Mouse (Mus musculus): ENCODE data around the gene Slain1. TPM values are rescaled to one million over a fixed set of nuclear protein-coding genes. Genes with fewer than 3 reads are reported as not detected.

Slain1 gene
- polyA plus RNA-seq, 1 experiment from 2014 or later: 4.2 TPM

GRCm38 (mm10) chr14:103717516-103717915 lies 67.5 kb downstream of the Slain1 start:
- no peak overlapping the region for H3K4me3 ChIP-seq
- no peaks in the 10 kb centered on the region for H3K36me3 ChIP-seq (replicated peaks)
- no peak for DNase-seq (ENCODE audit: extremely low spot score, low spot score)
- no peak overlapping the region for H3K27ac ChIP-seq
- H3K9me3 ChIP-seq: no peaks in the 10 kb centered on the region
- peaks cover 7% of the 10 kb centered on the region; the same call in 1 of the 2 replicates for H3K27me3 ChIP-seq (ENCODE audit: poor library complexity, severe bottlenecking)
- peaks cover 15% of the 10 kb centered on the region for H3K4me1 ChIP-seq
- WGBS: 48% methylated on average over 5 of the region's 5 CpGs

DNA sequence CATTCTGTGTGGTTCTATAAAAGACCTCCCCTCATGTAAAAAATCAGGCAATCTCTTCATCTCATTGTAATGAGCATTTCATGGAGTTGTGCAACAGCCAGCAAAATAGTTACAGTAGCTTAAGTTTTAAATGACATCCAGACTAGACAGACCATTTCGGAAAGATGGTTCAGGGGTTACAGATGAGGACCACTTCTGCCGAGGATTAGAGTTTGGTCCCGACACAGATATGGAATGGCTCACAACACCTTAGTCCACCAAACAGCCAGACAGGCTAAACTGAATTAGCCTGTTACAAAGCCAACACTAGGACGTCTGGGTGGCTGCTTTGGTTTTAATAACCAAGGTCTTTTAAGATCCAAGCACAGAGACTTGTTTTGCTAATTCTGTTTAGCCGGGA lies 68.0 kb downstream of the Slain1 start:
- Histone ChIP-seq H3K27ac (no peak overlapping the region), H3K4me1 (peaks cover 15% of the 10 kb centered on the region), H3K9me3 (no peaks in the 10 kb centered on the region), H3K36me3 (replicated peaks) (no peaks in the 10 kb centered on the region), H3K27me3 (ENCODE audit: poor library complexity, severe bottlenecking) (peaks cover 7% of the 10 kb centered on the region; the same call in 1 of the 2 replicates), H3K4me3 (no peak overlapping the region)
- DNase-seq (ENCODE audit: extremely low spot score, low spot score): no peak
- WGBS: 72% methylated on average over 5 of the region's 5 CpGs

GRCm38 (mm10) chr14:103718393-103718792 lies 68.4 kb downstream of the Slain1 start:
- Histone ChIP-seq H3K27me3 (ENCODE audit: poor library complexity, severe bottlenecking) (peaks cover 7% of the 10 kb centered on the region; the same call in 1 of the 2 replicates), H3K27ac (no peak overlapping the region), H3K4me1 (peaks cover 15% of the 10 kb centered on the region), H3K4me3 (no peak overlapping the region), H3K36me3 (replicated peaks) (no peaks in the 10 kb centered on the region), H3K9me3 (no peaks in the 10 kb centered on the region)
- 43% methylated on average over 5 of the region's 5 CpGs for WGBS
- DNase-seq (ENCODE audit: extremely low spot score, low spot score): no peak

DNA sequence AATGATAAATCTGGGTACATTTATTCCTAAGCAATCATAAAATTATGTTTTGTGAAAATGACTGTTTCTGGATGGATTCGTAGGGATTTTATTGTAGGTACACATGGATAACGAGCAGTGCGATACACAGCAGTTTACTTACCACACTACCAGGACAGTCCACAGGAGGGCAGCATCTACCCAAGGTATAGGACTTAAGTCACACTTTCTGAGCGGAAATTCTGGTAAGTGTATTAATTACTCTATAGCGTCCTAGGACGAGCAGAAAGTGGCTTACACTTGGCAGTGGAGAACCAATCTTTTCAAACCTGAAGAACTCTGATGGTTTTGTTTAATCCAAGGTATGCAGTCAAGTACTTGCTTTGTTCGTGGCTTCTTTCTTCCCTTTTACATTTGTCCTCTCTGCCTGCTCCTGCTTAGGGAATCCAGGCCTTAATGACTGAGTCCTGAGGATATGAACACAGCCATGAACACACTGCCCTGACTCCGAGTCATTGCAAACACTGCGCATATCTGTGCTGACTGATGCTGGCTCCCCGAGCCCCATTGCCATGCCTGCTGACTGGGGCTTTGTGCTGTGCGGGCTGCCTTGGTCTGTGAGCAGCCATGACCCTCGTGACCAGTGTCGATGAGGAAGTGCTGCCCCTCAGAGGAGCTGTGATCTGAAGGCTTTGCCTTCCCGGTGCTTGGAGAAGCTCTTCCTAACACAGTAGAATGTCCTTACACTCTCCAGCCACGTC lies 69.0 kb downstream of the Slain1 start:
- H3K4me3 ChIP-seq: peak overlapping the region; percentile 9; the same call in 1 of the 2 replicates
- H3K27ac ChIP-seq: peak overlapping the region; percentile 84

GRCm38 (mm10) chr14:103720163-103720562 lies 70.1 kb downstream of the Slain1 start:
- no peak for DNase-seq (ENCODE audit: extremely low spot score, low spot score)
- H3K36me3 ChIP-seq (replicated peaks): no peaks in the 10 kb centered on the region
- peaks cover 7% of the 10 kb centered on the region; the same call in 1 of the 2 replicates for H3K27me3 ChIP-seq (ENCODE audit: poor library complexity, severe bottlenecking)
- 83% methylated on average over 7 of the region's 7 CpGs for WGBS
- H3K27ac ChIP-seq: peak overlapping the region; percentile 65
- H3K4me3 ChIP-seq: no peak overlapping the region
- H3K9me3 ChIP-seq: no peaks in the 10 kb centered on the region
- H3K4me1 ChIP-seq: peaks cover 15% of the 10 kb centered on the region

More for the DNA sequence above, 69.0 kb downstream of the Slain1 start:
- H3K9me3 ChIP-seq: no peaks in the 10 kb centered on the region
- WGBS: 22% methylated on average over 15 of the region's 15 CpGs
- DNase-seq (ENCODE audit: extremely low spot score, low spot score): peak; percentile 84
- H3K4me1 ChIP-seq: peaks cover 15% of the 10 kb centered on the region
- no peaks in the 10 kb centered on the region for H3K36me3 ChIP-seq (replicated peaks)
- H3K27me3 ChIP-seq (ENCODE audit: poor library complexity, severe bottlenecking): peaks cover 7% of the 10 kb centered on the region; the same call in 1 of the 2 replicates

GRCm38 (mm10) chr14:103720637-103721355 lies 70.8 kb downstream of the Slain1 start:
- Histone ChIP-seq H3K9me3 (no peaks in the 10 kb centered on the region), H3K27me3 (ENCODE audit: poor library complexity, severe bottlenecking) (peaks cover 7% of the 10 kb centered on the region; the same call in 1 of the 2 replicates), H3K4me1 (peaks cover 15% of the 10 kb centered on the region), H3K27ac (peak overlapping the region; percentile 65), H3K4me3 (no peak overlapping the region), H3K36me3 (replicated peaks) (no peaks in the 10 kb centered on the region)
- 56% methylated on average over 13 of the region's 13 CpGs for WGBS
- DNase-seq (ENCODE audit: extremely low spot score, low spot score): peak; percentile 64

GRCm38 (mm10) chr14:103723314-103723713 lies 73.3 kb downstream of the Slain1 start:
- H3K27ac ChIP-seq: no peak overlapping the region; the same call in 1 of the 2 replicates
- 0 out of 2 replicates have a peak, but pooled peaks cover 3% of the 10 kb centered on the region for H3K9me3 ChIP-seq
- H3K27me3 ChIP-seq (ENCODE audit: poor library complexity, severe bottlenecking): no peaks in the 10 kb centered on the region
- peaks cover 15% of the 10 kb centered on the region for H3K4me1 ChIP-seq
- H3K36me3 ChIP-seq (replicated peaks): no peaks in the 10 kb centered on the region
- no peak overlapping the region for H3K4me3 ChIP-seq
- 80% methylated on average over 9 of the region's 9 CpGs for WGBS
- DNase-seq (ENCODE audit: extremely low spot score, low spot score): no peak

DNA sequence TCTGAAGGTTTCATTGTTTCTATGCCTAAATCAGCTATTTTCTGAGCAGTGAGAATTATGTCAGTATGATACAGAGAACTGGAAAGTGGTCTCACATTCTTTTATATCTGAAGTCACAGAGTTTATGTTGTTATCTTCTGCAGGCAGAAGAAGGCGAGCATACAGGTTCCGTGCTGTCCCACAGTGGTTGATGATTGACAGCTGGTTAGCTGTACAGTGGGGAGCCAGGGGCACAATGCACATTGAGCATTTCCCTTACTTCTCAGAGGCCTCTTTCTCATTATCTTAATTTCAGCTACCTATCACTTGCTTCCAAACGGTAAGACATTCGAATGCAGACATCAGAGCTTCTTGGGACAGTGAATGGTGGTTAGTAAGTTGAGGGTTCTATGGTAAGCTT lies 73.8 kb downstream of the Slain1 start:
- no peaks in the 10 kb centered on the region for H3K36me3 ChIP-seq (replicated peaks)
- no peak for DNase-seq (ENCODE audit: extremely low spot score, low spot score)
- H3K9me3 ChIP-seq: 0 out of 2 replicates have a peak, but pooled peaks cover 3% of the 10 kb centered on the region
- H3K27ac ChIP-seq: no peak overlapping the region
- no peak overlapping the region for H3K4me3 ChIP-seq
- H3K27me3 ChIP-seq (ENCODE audit: poor library complexity, severe bottlenecking): no peaks in the 10 kb centered on the region
- WGBS: 86% methylated on average over 4 of the region's 4 CpGs
- peaks cover 15% of the 10 kb centered on the region for H3K4me1 ChIP-seq

DNA sequence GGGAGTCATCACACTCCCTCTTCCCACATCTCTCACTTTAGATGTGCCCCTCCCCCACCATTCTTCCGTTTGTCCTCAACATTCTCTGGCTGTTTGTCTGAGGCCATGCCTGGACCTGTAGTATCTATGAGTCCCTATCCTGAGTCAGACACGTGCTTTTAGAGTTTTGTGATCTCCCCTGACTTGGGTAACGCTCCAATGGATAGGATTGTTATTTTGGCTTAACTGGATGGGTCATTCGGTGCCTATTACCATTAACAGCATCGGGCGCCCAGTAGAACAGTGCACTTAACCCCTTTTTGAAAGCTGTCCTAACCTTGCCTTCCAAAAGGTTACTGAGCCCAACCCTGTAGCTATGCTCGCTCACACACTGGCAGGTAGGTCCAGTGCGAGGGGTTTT lies 78.5 kb downstream of the Slain1 start:
- WGBS: 92% methylated on average over 8 of the region's 8 CpGs
- DNase-seq (ENCODE audit: extremely low spot score, low spot score): no peak
- H3K4me1 ChIP-seq: 0 out of 2 replicates have a peak, but pooled peaks cover 4% of the 10 kb centered on the region
- H3K27me3 ChIP-seq (ENCODE audit: poor library complexity, severe bottlenecking): no peaks in the 10 kb centered on the region
- H3K36me3 ChIP-seq (replicated peaks): no peaks in the 10 kb centered on the region
- no peak overlapping the region for H3K4me3 ChIP-seq
- 0 out of 2 replicates have a peak, but pooled peaks cover 3% of the 10 kb centered on the region for H3K9me3 ChIP-seq
- H3K27ac ChIP-seq: no peak overlapping the region

DNA sequence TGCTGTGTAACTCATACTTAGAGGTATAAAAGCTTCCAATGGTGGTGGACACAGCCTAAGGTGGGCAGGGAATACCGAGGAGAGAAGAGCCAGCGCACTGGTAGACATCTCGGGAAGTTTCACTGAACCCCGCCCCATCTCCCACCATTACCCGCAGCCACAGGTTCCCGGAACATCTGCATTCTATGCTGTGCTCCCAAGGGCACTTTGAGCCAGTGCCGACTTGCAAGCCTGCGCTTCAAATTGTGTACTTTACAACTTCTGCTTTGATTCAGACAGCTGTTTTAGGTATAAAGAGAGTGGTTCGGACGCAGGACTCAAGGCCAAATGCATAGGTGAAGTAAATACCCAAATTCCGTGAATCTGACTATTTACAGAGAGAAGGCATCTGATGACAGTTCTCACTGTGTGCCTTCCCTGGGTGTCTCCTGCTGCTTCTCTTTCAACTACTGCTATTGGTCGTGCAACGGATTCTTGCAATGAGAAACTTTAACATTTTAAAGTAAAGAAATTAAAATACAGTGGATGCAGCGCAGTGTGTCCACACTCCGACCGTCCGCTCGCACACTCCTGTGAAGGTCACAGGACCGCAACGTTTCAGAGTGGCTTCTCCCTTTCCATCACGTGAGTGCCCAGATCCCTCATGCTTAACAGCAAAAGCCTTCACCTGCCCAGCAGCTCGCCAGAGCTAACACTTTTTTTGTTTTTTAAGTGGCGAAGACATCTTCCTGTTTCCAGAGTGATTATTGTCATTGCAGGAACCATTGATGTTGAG lies 79.1 kb downstream of the Slain1 start:
- 0 out of 2 replicates have a peak, but pooled peaks cover 3% of the 10 kb centered on the region for H3K9me3 ChIP-seq
- no peak overlapping the region for H3K27ac ChIP-seq
- no peak for DNase-seq (ENCODE audit: extremely low spot score, low spot score)
- 86% methylated on average over 23 of the region's 23 CpGs for WGBS
- H3K27me3 ChIP-seq (ENCODE audit: poor library complexity, severe bottlenecking): no peaks in the 10 kb centered on the region
- H3K4me1 ChIP-seq: 0 out of 2 replicates have a peak, but pooled peaks cover 4% of the 10 kb centered on the region
- H3K36me3 ChIP-seq (replicated peaks): no peaks in the 10 kb centered on the region
- H3K4me3 ChIP-seq: no peak overlapping the region

DNA sequence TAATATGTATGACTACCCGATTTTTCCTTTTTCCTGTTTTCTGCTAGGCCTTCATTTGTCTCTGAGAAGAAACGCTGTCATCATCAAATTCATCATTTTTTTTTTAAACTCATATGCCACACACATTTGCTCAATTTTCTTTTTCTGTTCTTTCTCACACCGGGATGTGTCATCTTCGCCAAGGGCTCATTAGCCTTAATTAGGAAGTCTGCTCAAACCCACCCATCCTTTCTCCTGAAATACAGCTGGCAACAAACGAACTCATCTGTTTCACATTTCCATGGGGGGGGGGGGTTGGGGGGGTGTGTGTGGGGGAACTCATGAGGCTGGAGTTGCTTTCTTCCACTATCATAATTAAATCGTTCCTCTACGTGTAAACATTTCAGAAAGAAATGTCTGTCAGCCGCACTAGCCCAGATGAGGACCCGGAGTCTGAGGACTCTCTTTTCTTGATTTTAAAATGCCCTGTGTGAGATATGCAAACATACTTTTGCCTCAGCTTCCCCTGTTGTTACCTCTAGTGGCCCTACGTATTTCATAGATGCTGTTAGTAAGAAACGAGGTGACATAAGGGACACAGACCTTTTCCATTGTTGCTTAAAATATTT lies 79.8 kb downstream of the Slain1 start:
- 0 out of 2 replicates have a peak, but pooled peaks cover 4% of the 10 kb centered on the region for H3K4me1 ChIP-seq
- H3K9me3 ChIP-seq: 0 out of 2 replicates have a peak, but pooled peaks cover 3% of the 10 kb centered on the region
- no peak overlapping the region for H3K4me3 ChIP-seq
- no peak for DNase-seq (ENCODE audit: extremely low spot score, low spot score)
- no peak overlapping the region; the same call in 1 of the 2 replicates for H3K27ac ChIP-seq
- no peaks in the 10 kb centered on the region for H3K27me3 ChIP-seq (ENCODE audit: poor library complexity, severe bottlenecking)
- 75% methylated on average over 11 of the region's 11 CpGs for WGBS
- no peaks in the 10 kb centered on the region for H3K36me3 ChIP-seq (replicated peaks)

DNA sequence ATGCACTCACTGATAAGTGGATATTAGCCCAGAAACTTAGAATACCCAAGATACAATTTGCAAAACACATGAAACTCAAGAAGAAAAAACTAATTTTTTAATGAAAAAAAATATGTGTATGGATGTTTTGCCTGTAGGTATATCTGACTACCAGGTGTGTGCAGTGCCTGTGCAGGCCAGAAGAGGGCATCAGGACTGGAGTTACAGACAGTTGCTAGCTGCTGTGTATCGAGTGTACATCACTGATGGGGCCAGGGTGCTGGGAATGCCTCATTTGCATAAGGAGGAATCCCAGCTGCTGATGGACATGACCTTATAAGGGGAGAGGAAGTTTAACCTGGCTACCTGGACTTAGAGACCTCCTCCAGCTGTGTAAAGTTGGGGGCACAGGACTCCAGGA lies 82.6 kb downstream of the Slain1 start:
- Histone ChIP-seq H3K27ac (no peak overlapping the region), H3K4me3 (no peak overlapping the region), H3K27me3 (ENCODE audit: poor library complexity, severe bottlenecking) (no peaks in the 10 kb centered on the region), H3K36me3 (replicated peaks) (no peaks in the 10 kb centered on the region), H3K9me3 (no peaks in the 10 kb centered on the region), H3K4me1 (0 out of 2 replicates have a peak, but pooled peaks cover 4% of the 10 kb centered on the region)
- no peak for DNase-seq (ENCODE audit: extremely low spot score, low spot score)
- 72% methylated on average over 1 of the region's 1 CpGs for WGBS
